Mouse (Mus musculus) erythroblast, embryonic 14.5 days (primary cell): ENCODE measurements around the gene Art2b.

Source experiments
- GATA1 ChIP-seq: IDR thresholded peaks from 2 replicates; pipeline ENCODE4 v1.6.1; 2012; ENCODE audit warnings: low read length, inconsistent platforms, mixed read lengths
- TAL1 ChIP-seq: IDR thresholded peaks from 3 replicates; pipeline ENCODE4 v1.6.1; 2012; ENCODE audit warnings: low read length, inconsistent platforms, mixed read lengths

GRCm38 (mm10) chr7:101541132-101541531 lies 44.3 kb downstream of the Art2b start:
- TF ChIP-seq TAL1 = no peak
- TF ChIP-seq GATA1 = no peak
